Mouse (Mus musculus): ENCODE results near the gene Ajuba. TPM values are rescaled to one million over a fixed set of nuclear protein-coding genes. Genes with fewer than 3 reads are reported as not detected.
"Not testable (repeated sequence)": the region's sequence is repeated elsewhere in the genome, so short reads cannot be mapped to it uniquely, and the experiment has no call there.

The Ajuba gene
- polyA plus RNA-seq (2016; fragmentation: Nextera tagmentation; extraction: Ambion mirVana), result 68.9 and 72.2 TPM in 2 replicates

GRCm38 (mm10) chr14:54577089-54577982 is at the start of gene Ajuba:
Gene Ajuba (minus strand): TSS chr14:54577558.
- H3K27me3 ChIP-seq, result no peaks in the 10 kb centered on the region
- ATAC-seq (ENCODE audit: insufficient number of reproducible peaks, insufficient read depth, low FRiP score, low TSS enrichment, low read depth), result peak; percentile 54
- H3K9ac ChIP-seq (replicated peaks), result peak within 1 kb of the TSS; percentile 97
- peaks cover 23% of the 10 kb centered on the region for H3K36me3 ChIP-seq
- H3K9me3 ChIP-seq, result no peaks in the 10 kb centered on the region
- H3K4me2 ChIP-seq, result peak within 1 kb of the TSS; percentile 85
- peak within 1 kb of the TSS; percentile 99 for H3K4me3 ChIP-seq (replicated peaks)
- under 1% methylated on average over 66 of the region's 66 CpGs for WGBS
- peaks cover 33% of the 10 kb centered on the region for H3K4me1 ChIP-seq (replicated peaks)
- peak within 1 kb of the TSS; percentile 96 for H3K27ac ChIP-seq

DNA sequence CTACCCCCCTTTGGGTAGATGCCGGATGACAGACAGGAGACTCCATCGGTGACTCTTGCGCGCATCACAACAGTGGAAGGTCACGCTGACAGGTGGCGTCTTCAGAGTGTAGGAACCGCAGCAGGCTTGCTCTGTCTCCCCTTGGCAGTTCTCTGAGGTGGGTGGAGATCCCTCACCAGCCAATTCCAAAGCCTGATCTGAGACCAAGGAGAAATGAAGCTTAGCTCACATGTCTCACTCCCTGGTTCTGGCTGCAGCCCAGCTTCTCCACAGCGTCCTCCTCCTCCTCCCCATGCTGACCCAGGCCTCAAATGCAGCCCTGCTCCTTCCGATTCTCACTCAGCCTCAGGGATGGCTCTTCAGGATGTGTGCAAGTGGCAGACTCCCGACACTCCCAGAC is 47.6 kb upstream of the Ajuba start:
- H3K9me3 ChIP-seq, result no peaks in the 10 kb centered on the region
- peaks cover 4% of the 10 kb centered on the region; the same call in 1 of the 2 replicates for H3K36me3 ChIP-seq
- ATAC-seq (ENCODE audit: insufficient number of reproducible peaks, insufficient read depth, low FRiP score, low TSS enrichment, low read depth), result no peak
- H3K4me3 ChIP-seq (replicated peaks), result no peak overlapping the region
- H3K27ac ChIP-seq, result no peak overlapping the region
- no peak overlapping the region for H3K4me2 ChIP-seq
- 0 out of 2 replicates have a peak, but pooled peaks cover 6% of the 10 kb centered on the region for H3K27me3 ChIP-seq
- H3K4me1 ChIP-seq (replicated peaks), result no peaks in the 10 kb centered on the region
- 79% methylated on average over 10 of the region's 10 CpGs for WGBS
- no peak overlapping the region for H3K9ac ChIP-seq (replicated peaks)

DNA sequence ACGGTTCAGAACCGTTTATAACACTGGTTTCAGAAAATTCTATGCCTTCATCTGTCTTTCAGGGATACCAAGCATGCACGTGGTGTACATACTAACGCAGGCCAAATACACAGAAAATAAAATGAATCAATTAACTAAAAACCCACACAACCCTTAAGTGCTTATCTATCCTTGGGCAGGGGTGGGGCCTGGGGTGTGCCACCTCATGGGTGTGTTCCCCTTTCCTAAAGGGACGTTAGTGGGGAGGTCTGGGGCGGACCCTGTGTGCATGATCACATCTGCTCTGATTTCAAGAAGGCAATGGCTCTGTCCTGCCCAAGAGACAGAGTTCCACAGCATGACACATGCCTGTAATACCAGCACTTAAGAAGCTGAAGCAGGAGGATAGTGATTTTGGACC is 46.0 kb upstream of the Ajuba start:
- Histone ChIP-seq H3K27me3 (0 out of 2 replicates have a peak, but pooled peaks cover 6% of the 10 kb centered on the region), H3K9ac (replicated peaks) (no peak overlapping the region), H3K27ac (no peak overlapping the region), H3K9me3 (no peaks in the 10 kb centered on the region), H3K36me3 (no peaks in the 10 kb centered on the region), H3K4me1 (replicated peaks) (no peaks in the 10 kb centered on the region), H3K4me2 (no peak overlapping the region), H3K4me3 (replicated peaks) (no peak overlapping the region)
- no peak for ATAC-seq (ENCODE audit: insufficient number of reproducible peaks, insufficient read depth, low FRiP score, low TSS enrichment, low read depth)
- WGBS, result 84% methylated on average over 6 of the region's 6 CpGs

GRCm38 (mm10) chr14:54621133-54621532 is 43.8 kb upstream of the Ajuba start, which contains the start of gene Psmb11:
Gene Psmb11 (plus strand): TSS chr14:54621433.
- Histone ChIP-seq H3K9me3 (no peaks in the 10 kb centered on the region), H3K27ac (no peak within 1 kb of the TSS), H3K4me2 (no peak within 1 kb of the TSS), H3K27me3 (0 out of 2 replicates have a peak, but pooled peaks cover 6% of the 10 kb centered on the region), H3K4me3 (replicated peaks) (no peak within 1 kb of the TSS), H3K9ac (replicated peaks) (no peak within 1 kb of the TSS), H3K4me1 (replicated peaks) (peaks cover 10% of the 10 kb centered on the region), H3K36me3 (peaks cover 5% of the 10 kb centered on the region)
- no peak for ATAC-seq (ENCODE audit: insufficient number of reproducible peaks, insufficient read depth, low FRiP score, low TSS enrichment, low read depth)
- 75% methylated on average over 1 of the region's 1 CpGs for WGBS

DNA sequence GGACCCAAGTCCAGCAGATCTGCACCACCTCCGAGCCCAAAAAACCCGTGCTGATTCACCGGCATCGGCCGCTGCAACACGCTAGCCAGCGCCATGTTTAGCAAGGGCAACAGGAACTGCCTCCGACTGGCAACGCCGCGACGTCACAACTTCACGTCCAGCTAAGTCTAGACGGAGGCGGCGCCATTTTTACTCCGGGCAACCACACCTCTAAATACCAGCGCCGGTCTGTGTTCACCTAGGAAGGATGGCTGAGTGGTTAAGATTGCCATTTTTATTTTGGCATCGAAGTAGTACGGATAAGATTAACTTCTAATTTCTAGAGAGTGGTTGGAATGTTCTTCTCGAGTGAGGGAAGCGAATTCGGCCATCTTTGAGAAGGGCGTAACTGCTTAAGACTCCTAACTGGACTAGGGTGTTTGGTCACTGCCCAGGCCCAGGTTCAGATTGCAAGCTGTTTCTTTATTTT is 40.6 kb upstream of the Ajuba start, which contains the start of gene Psmb5:
Gene Psmb5 (minus strand): TSS at position 126 of the 469 bp plus-strand sequence.
- under 1% methylated on average over 25 of the region's 25 CpGs for WGBS
- Histone ChIP-seq H3K27ac (peak within 1 kb of the TSS; percentile 86), H3K4me1 (replicated peaks) (peaks cover 12% of the 10 kb centered on the region), H3K9ac (replicated peaks) (peak within 1 kb of the TSS; percentile 89), H3K36me3 (peaks cover 31% of the 10 kb centered on the region), H3K4me3 (replicated peaks) (peak within 1 kb of the TSS; percentile 83), H3K9me3 (no peaks in the 10 kb centered on the region), H3K4me2 (peak within 1 kb of the TSS; percentile 68), H3K27me3 (no peaks in the 10 kb centered on the region)
- peak; percentile 81; the same call in 1 of the 2 replicates for ATAC-seq (ENCODE audit: insufficient number of reproducible peaks, insufficient read depth, low FRiP score, low TSS enrichment, low read depth)

- no peaks in the 10 kb centered on the region for H3K27me3 ChIP-seq
- peak overlapping the region; percentile 83 for H3K4me3 ChIP-seq (replicated peaks)
- ATAC-seq (ENCODE audit: insufficient number of reproducible peaks, insufficient read depth, low FRiP score, low TSS enrichment, low read depth), result peak; percentile 34; the same call in 1 of the 2 replicates
- H3K9me3 ChIP-seq, result no peaks in the 10 kb centered on the region
- H3K9ac ChIP-seq (replicated peaks), result peak overlapping the region; percentile 89
- peak overlapping the region; percentile 68 for H3K4me2 ChIP-seq
- H3K36me3 ChIP-seq, result peaks cover 37% of the 10 kb centered on the region
- H3K4me1 ChIP-seq (replicated peaks), result peaks cover 12% of the 10 kb centered on the region
- WGBS, result 2% methylated on average over 38 of the region's 38 CpGs
- peak overlapping the region; percentile 86 for H3K27ac ChIP-seq
Measured at GRCm38 (mm10) chr14:54617152-54617896, 40.0 kb upstream of the Ajuba start.

GRCm38 (mm10) chr14:54616226-54616825 is 39.0 kb upstream of the Ajuba start:
- peak overlapping the region; percentile 68 for H3K4me2 ChIP-seq
- H3K27ac ChIP-seq, result no peak overlapping the region
- WGBS, result 94% methylated on average over 16 of the region's 16 CpGs
- no peak overlapping the region for H3K9ac ChIP-seq (replicated peaks)
- no peaks in the 10 kb centered on the region for H3K9me3 ChIP-seq
- H3K27me3 ChIP-seq, result no peaks in the 10 kb centered on the region
- ATAC-seq (ENCODE audit: insufficient number of reproducible peaks, insufficient read depth, low FRiP score, low TSS enrichment, low read depth), result no peak
- H3K4me1 ChIP-seq (replicated peaks), result peaks cover 12% of the 10 kb centered on the region
- peak overlapping the region; percentile 83; the same call in 1 of the 2 replicates for H3K4me3 ChIP-seq (replicated peaks)
- peaks cover 44% of the 10 kb centered on the region for H3K36me3 ChIP-seq

GRCm38 (mm10) chr14:54614130-54614529 is 36.8 kb upstream of the Ajuba start:
- H3K27ac ChIP-seq; H3K4me3 ChIP-seq (replicated peaks); H3K27me3 ChIP-seq; H3K9me3 ChIP-seq; ATAC-seq (ENCODE audit: insufficient number of reproducible peaks, insufficient read depth, low FRiP score, low TSS enrichment, low read depth); H3K4me2 ChIP-seq; H3K9ac ChIP-seq (replicated peaks): not testable (repeated sequence)
- Histone ChIP-seq H3K4me1 (replicated peaks) (peaks cover 12% of the 10 kb centered on the region), H3K36me3 (peaks cover 57% of the 10 kb centered on the region)
- 96% methylated on average over 16 of the region's 16 CpGs for WGBS

GRCm38 (mm10) chr14:54610648-54611047 is 33.3 kb upstream of the Ajuba start:
- H3K27ac ChIP-seq, result no peak overlapping the region
- H3K27me3 ChIP-seq, result no peaks in the 10 kb centered on the region
- no peak overlapping the region for H3K4me2 ChIP-seq
- no peak for ATAC-seq (ENCODE audit: insufficient number of reproducible peaks, insufficient read depth, low FRiP score, low TSS enrichment, low read depth)
- 0 out of 2 replicates have a peak, but pooled peaks cover 3% of the 10 kb centered on the region for H3K4me1 ChIP-seq (replicated peaks)
- WGBS, result 77% methylated on average over 6 of the region's 6 CpGs
- no peak overlapping the region for H3K4me3 ChIP-seq (replicated peaks)
- H3K9ac ChIP-seq (replicated peaks), result no peak overlapping the region
- H3K9me3 ChIP-seq, result no peaks in the 10 kb centered on the region
- H3K36me3 ChIP-seq, result peaks cover 48% of the 10 kb centered on the region

- H3K36me3 ChIP-seq, result peaks cover 41% of the 10 kb centered on the region
- ATAC-seq (ENCODE audit: insufficient number of reproducible peaks, insufficient read depth, low FRiP score, low TSS enrichment, low read depth), result no peak
- whole genome bisulfite sequencing, result 84% methylated on average over 4 of the region's 4 CpGs
Measured at GRCm38 (mm10) chr14:54609962-54610361, 32.6 kb upstream of the Ajuba start.

More at GRCm38 (mm10) chr14:54609962-54610361, 32.6 kb upstream of the Ajuba start:
- H3K27ac ChIP-seq, result no peak overlapping the region
- no peak overlapping the region for H3K4me2 ChIP-seq
- no peaks in the 10 kb centered on the region for H3K27me3 ChIP-seq
- no peak overlapping the region for H3K9ac ChIP-seq (replicated peaks)
- H3K4me3 ChIP-seq (replicated peaks), result no peak overlapping the region
- no peaks in the 10 kb centered on the region for H3K9me3 ChIP-seq
- 0 out of 2 replicates have a peak, but pooled peaks cover 6% of the 10 kb centered on the region for H3K4me1 ChIP-seq (replicated peaks)
